Mouse (Mus musculus) MEL (cell line): ENCODE data around the gene Osbpl3. TPM values are rescaled to one million over a fixed set of nuclear protein-coding genes. Genes with fewer than 3 reads are reported as not detected.
A peak's percentile ranks its signal among the peaks of the same experiment; 100 is the strongest.

Source experiments
- DNase-seq: peaks from one replicate; pipeline ENCODE4 v3.0.0; 2011; ENCODE audit warnings: low read depth, low spot score
- H3K27ac ChIP-seq: 2 replicates; pipeline ENCODE4 v1.5.1; 2012; ENCODE audit warnings: low read depth, mild to moderate bottlenecking, control low read depth, low read length, moderate library complexity; ENCODE audit not compliant: control insufficient read depth
- H3K27me3 ChIP-seq, 2 experiments: fragments of 150-350 bp in 1 of 2; sonication (generic) in 1 of 2; 2 replicates each; pipeline ENCODE4 v1.6.1; 2012; ENCODE audit warnings: low read length in 2 of 2, mild to moderate bottlenecking in 2 of 2, improper control_type of control experiment in 1 of 2, moderate library complexity in 1 of 2; ENCODE audit not compliant: insufficient read depth in 2 of 2, control insufficient read depth in 1 of 2
- H3K36me3 ChIP-seq, 2 experiments: 2 replicates each; pipeline ENCODE4 v1.6.1; 2012 to 2014; ENCODE audit warnings: low read length in 2 of 2, improper control_type of control experiment in 1 of 2, inconsistent platforms in 1 of 2, mild to moderate bottlenecking in 1 of 2; ENCODE audit not compliant: insufficient read depth in 2 of 2, control insufficient read depth in 1 of 2
- H3K4me1 ChIP-seq, 2 experiments: fragments of 150-350 bp in 1 of 2; sonication (generic) in 1 of 2; 2 replicates each; pipeline ENCODE4 v1.6.1; 2012; ENCODE audit warnings: low read length in 2 of 2, improper control_type of control experiment in 1 of 2, mild to moderate bottlenecking in 1 of 2; ENCODE audit not compliant: insufficient read depth in 2 of 2, control insufficient read depth in 1 of 2
- H3K4me3 ChIP-seq, 2 experiments: fragments of 150-350 bp in 1 of 2; sonication (generic) in 1 of 2; 2 replicates each; pipeline ENCODE4 v1.5.1; 2012; ENCODE audit warnings: low read depth in 2 of 2, low read length in 2 of 2, mild to moderate bottlenecking in 2 of 2, moderate library complexity in 2 of 2, control low read depth in 1 of 2, improper control_type of control experiment in 1 of 2; ENCODE audit not compliant: control insufficient read depth in 1 of 2, insufficient read depth in 1 of 2
- H3K79me2 ChIP-seq: 2 replicates; pipeline ENCODE4 v1.6.1; 2012; ENCODE audit warnings: mild to moderate bottlenecking, low read length, moderate library complexity; ENCODE audit not compliant: control insufficient read depth, poor library complexity, insufficient read depth
- H3K9ac ChIP-seq: 2 replicates; pipeline ENCODE4 v1.6.1; 2012; ENCODE audit warnings: low read depth, mild to moderate bottlenecking, control low read depth, low read length, moderate library complexity; ENCODE audit not compliant: control insufficient read depth, poor library complexity, severe bottlenecking
- H3K9me3 ChIP-seq: fragments of 150-350 bp; sonication (generic); replicated peaks from 2 replicates; pipeline ENCODE4 v1.6.1; 2012; ENCODE audit warnings: mild to moderate bottlenecking, low read length, improper control_type of control experiment, moderate library complexity; ENCODE audit not compliant: insufficient read depth
- CHD1 ChIP-seq: IDR thresholded peaks from 2 replicates; pipeline ENCODE4 v1.6.1; 2012; ENCODE audit warnings: low read depth, mild to moderate bottlenecking, inconsistent platforms, low read length, improper control_type of control experiment
- CHD2 ChIP-seq: IDR thresholded peaks from 2 replicates; pipeline ENCODE4 v1.6.1; 2011; ENCODE audit warnings: low read length, improper control_type of control experiment
- CTCF ChIP-seq, 3 experiments: IDR thresholded peaks in 2 of 3; conservative IDR thresholded peaks in 1 of 3; 2 replicates each; pipeline ENCODE4 v1.5.1; 2011 to 2012; ENCODE audit warnings: low read length in 3 of 3, low read depth in 2 of 3, mild to moderate bottlenecking in 2 of 3, improper control_type of control experiment in 1 of 3, inconsistent platforms in 1 of 3, mixed read lengths in 1 of 3, moderate library complexity in 1 of 3; ENCODE audit not compliant: control insufficient read depth in 1 of 3, insufficient read depth in 1 of 3, poor library complexity in 1 of 3, severe bottlenecking in 1 of 3
- E2F4 ChIP-seq: IDR thresholded peaks from 2 replicates; pipeline ENCODE4 v1.6.1; 2011; ENCODE audit warnings: low read depth, low read length, improper control_type of control experiment, borderline replicate concordance
- ETS1 ChIP-seq: IDR thresholded peaks from 2 replicates; pipeline ENCODE4 v1.6.1; 2012; ENCODE audit warnings: low read depth, mild to moderate bottlenecking, inconsistent platforms, low read length, improper control_type of control experiment, moderate library complexity
- GABPA ChIP-seq: IDR thresholded peaks from 2 replicates; pipeline ENCODE4 v1.6.1; 2012; ENCODE audit warnings: low read depth, mild to moderate bottlenecking, inconsistent platforms, low read length, improper control_type of control experiment, moderate library complexity
- GATA1 ChIP-seq: IDR thresholded peaks from 2 replicates; pipeline ENCODE4 v1.6.1; 2011; ENCODE audit warnings: low read depth, low read length, improper control_type of control experiment
- JUND ChIP-seq: IDR thresholded peaks from 2 replicates; pipeline ENCODE4 v1.6.1; 2011; ENCODE audit warnings: low read depth, mild to moderate bottlenecking, improper control_type of control experiment, low read length
- KAT2A ChIP-seq: conservative IDR thresholded peaks from 2 replicates; pipeline ENCODE4 v1.6.1; 2012; ENCODE audit warnings: low read depth, low read length, improper control_type of control experiment, inconsistent platforms
- MAFK ChIP-seq: IDR thresholded peaks from 2 replicates; pipeline ENCODE4 v1.6.1; 2011; ENCODE audit warnings: low read depth, mild to moderate bottlenecking, low read length, improper control_type of control experiment, borderline replicate concordance
- MAX ChIP-seq: IDR thresholded peaks from 2 replicates; pipeline ENCODE4 v1.6.1; 2011; ENCODE audit warnings: low read length, improper control_type of control experiment
- MAZ ChIP-seq: IDR thresholded peaks from 2 replicates; pipeline ENCODE4 v1.6.1; 2012; ENCODE audit warnings: low read depth, mild to moderate bottlenecking, inconsistent platforms, low read length, improper control_type of control experiment
- MEF2A ChIP-seq: IDR thresholded peaks from 2 replicates; pipeline ENCODE4 v1.6.1; 2014; ENCODE audit warnings: low read depth, mild to moderate bottlenecking, inconsistent platforms, low read length, improper control_type of control experiment; ENCODE audit not compliant: poor library complexity, insufficient replicate concordance, severe bottlenecking; ENCODE audit errors: extremely low read depth
- MXI1 ChIP-seq: IDR thresholded peaks from 2 replicates; pipeline ENCODE4 v1.6.1; 2011; ENCODE audit warnings: mild to moderate bottlenecking, low read depth, low read length, improper control_type of control experiment
- MYB ChIP-seq: IDR thresholded peaks from 2 replicates; pipeline ENCODE4 v1.6.1; 2011; ENCODE audit warnings: mild to moderate bottlenecking, low read depth, low read length, improper control_type of control experiment
- MYC ChIP-seq: IDR thresholded peaks from 2 replicates; pipeline ENCODE4 v1.6.1; 2011; ENCODE audit warnings: low read depth, mild to moderate bottlenecking, low read length, improper control_type of control experiment, moderate library complexity
- NELFE ChIP-seq: IDR thresholded peaks from 2 replicates; pipeline ENCODE4 v1.6.1; 2011; ENCODE audit warnings: low read depth, low read length, improper control_type of control experiment
- NRF1 ChIP-seq: IDR thresholded peaks from 2 replicates; pipeline ENCODE4 v1.6.1; 2014; ENCODE audit warnings: low read depth, mild to moderate bottlenecking, inconsistent platforms, low read length, improper control_type of control experiment, moderate library complexity; ENCODE audit not compliant: poor library complexity, insufficient read depth, severe bottlenecking
- POLR2A ChIP-seq, 2 experiments: IDR thresholded peaks; 2 replicates each; pipeline ENCODE4 v1.6.1; 2011 to 2012; ENCODE audit warnings: low read length in 2 of 2, mild to moderate bottlenecking in 2 of 2, control low read depth in 1 of 2, improper control_type of control experiment in 1 of 2, low read depth in 1 of 2, moderate library complexity in 1 of 2; ENCODE audit not compliant: control insufficient read depth in 1 of 2, insufficient read depth in 1 of 2, poor library complexity in 1 of 2
- POLR2AphosphoS2 ChIP-seq: IDR thresholded peaks from 2 replicates; pipeline ENCODE4 v1.6.1; 2011; ENCODE audit warnings: low read length, improper control_type of control experiment
- POLR2AphosphoS5 ChIP-seq: IDR thresholded peaks from 2 replicates; pipeline ENCODE4 v1.6.1; 2012; ENCODE audit warnings: low read depth, borderline replicate concordance, mild to moderate bottlenecking, inconsistent platforms, low read length, moderate library complexity, mixed read lengths
- RCOR1 ChIP-seq: IDR thresholded peaks from 2 replicates; pipeline ENCODE4 v1.6.1; 2012; ENCODE audit warnings: low read depth, mild to moderate bottlenecking, inconsistent platforms, low read length, improper control_type of control experiment
- SIN3A ChIP-seq: IDR thresholded peaks from 2 replicates; pipeline ENCODE4 v1.6.1; 2012; ENCODE audit warnings: low read length, improper control_type of control experiment, inconsistent platforms
- SMC3 ChIP-seq: IDR thresholded peaks from 2 replicates; pipeline ENCODE4 v1.6.1; 2011; ENCODE audit warnings: low read depth, low read length, improper control_type of control experiment
- TAL1 ChIP-seq: IDR thresholded peaks from 2 replicates; pipeline ENCODE4 v1.6.1; 2012; ENCODE audit warnings: mild to moderate bottlenecking, inconsistent platforms, low read length, moderate library complexity, mixed read lengths
- TBP ChIP-seq: IDR thresholded peaks from 2 replicates; pipeline ENCODE4 v1.8.0; 2011; ENCODE audit warnings: low read depth, low read length, improper control_type of control experiment
- TCF12 ChIP-seq: IDR thresholded peaks from 2 replicates; pipeline ENCODE4 v1.6.1; 2014; ENCODE audit warnings: low read depth, mild to moderate bottlenecking, inconsistent platforms, low read length, improper control_type of control experiment, moderate library complexity
- UBTF ChIP-seq: IDR thresholded peaks from 2 replicates; pipeline ENCODE4 v1.6.1; 2012; ENCODE audit warnings: low read depth, mild to moderate bottlenecking, inconsistent platforms, low read length, improper control_type of control experiment, moderate library complexity, borderline replicate concordance; ENCODE audit not compliant: insufficient read depth
- USF1 ChIP-seq: IDR thresholded peaks from 2 replicates; pipeline ENCODE4 v1.6.1; 2014; ENCODE audit warnings: low read depth, mild to moderate bottlenecking, inconsistent platforms, low read length, improper control_type of control experiment, moderate library complexity
- USF2 ChIP-seq, 2 experiments: IDR thresholded peaks; 2 replicates each; pipeline ENCODE4 v1.6.1; 2011 to 2012; ENCODE audit warnings: improper control_type of control experiment in 2 of 2, low read length in 2 of 2, borderline replicate concordance in 1 of 2, inconsistent platforms in 1 of 2, low read depth in 1 of 2, mild to moderate bottlenecking in 1 of 2; ENCODE audit not compliant: insufficient read depth in 1 of 2
- ZC3H11A ChIP-seq: IDR thresholded peaks from 2 replicates; pipeline ENCODE4 v1.6.1; 2012; ENCODE audit warnings: low read depth, mild to moderate bottlenecking, inconsistent platforms, low read length, improper control_type of control experiment
- ZKSCAN1 ChIP-seq: IDR thresholded peaks from 2 replicates; pipeline ENCODE4 v1.6.1; 2012; ENCODE audit warnings: low read depth, mild to moderate bottlenecking, inconsistent platforms, low read length, improper control_type of control experiment, moderate library complexity
- ZMIZ1 ChIP-seq: IDR thresholded peaks from 2 replicates; pipeline ENCODE4 v1.6.1; 2012; ENCODE audit warnings: low read depth, mild to moderate bottlenecking, inconsistent platforms, low read length, improper control_type of control experiment, moderate library complexity
- ZNF384 ChIP-seq: IDR thresholded peaks from 2 replicates; pipeline ENCODE4 v1.6.1; 2012; ENCODE audit warnings: low read depth, mild to moderate bottlenecking, inconsistent platforms, low read length, improper control_type of control experiment
- polyA plus RNA-seq, 2 experiments: library from polyadenylated mRNA; stranded (reverse) in 1 of 2; unstranded in 1 of 2; fragments of >175 nt in 1 of 2; fragments of >200 nt in 1 of 2; gene quantifications; 2 replicates each; pipeline versions ENCODE4 v1.2.1 to v1.2.4; 2012; ENCODE audit warnings: low replicate concordance in 2 of 2, low read depth in 1 of 2; ENCODE audit not compliant: insufficient read length in 2 of 2, insufficient read depth in 1 of 2, missing spikeins in 1 of 2
- total RNA-seq: library from RNA; depleted of rRNA; stranded (reverse); fragments of 300-350 nt; gene quantifications from 2 replicates; pipeline ENCODE4 v1.2.3, GENCODE M21; 2012

Gene Osbpl3
- total and polyA plus RNA-seq, 3 experiments: 4.9 to 5.6 TPM; not detected in 1

GRCm38 (mm10) chr6:50377742-50378720, 78.0 kb downstream of the Osbpl3 start:
- Histone ChIP-seq H3K4me3 (peak overlapping the region in 1 of 2 experiments; percentile 39; a peak in 2 of 4 replicates), H3K4me1 (peaks cover 16 to 17% of the 10 kb centered on the region in 2 experiments), H3K79me2 (no peaks in the 10 kb centered on the region), H3K9me3 (no peaks in the 10 kb centered on the region), H3K36me3 (peaks cover 0 to 16% of the 10 kb centered on the region in 2 experiments; a peak in 2 of 4 replicates), H3K27me3 (no peaks in the 10 kb centered on the region), H3K9ac (peak overlapping the region; percentile 61), H3K27ac (peak overlapping the region; percentile 89)
- DNase-seq: peak; percentile 89
- TF ChIP-seq CHD2 (no peak), MXI1 (peak; percentile 60; the same call in 1 of the 2 replicates), POLR2AphosphoS2 (peak; percentile 25; the same call in 1 of the 2 replicates), MAX (peak; percentile 53; the same call in 1 of the 2 replicates), ZNF384 (no peak), POLR2AphosphoS5 (no peak), ETS1 (peak; percentile 82), NELFE (no peak), CTCF (IDR thresholded peaks at IDR 0.05 in 2 of 3, conservative IDR thresholded peaks at IDR 0.05 in 1 of 3; ENCODE audit: control insufficient read depth in 1 of 3, insufficient read depth in 1 of 3, low read depth in 2 of 3, low read length in 3 of 3, poor library complexity in 1 of 3, severe bottlenecking in 1 of 3) (no peak), USF1 (no peak; the same call in 1 of the 2 replicates), JUND (no peak), GATA1 (peak; percentile 74), TBP (0 out of 2 replicates have a peak, but pooled peaks have one; percentile 39), ZKSCAN1 (no peak), TAL1 (peak; percentile 61), USF2 (IDR thresholded peaks at IDR 0.05; ENCODE audit: borderline replicate concordance in 1 of 2, insufficient read depth in 1 of 2, low read depth in 1 of 2, low read length in 2 of 2) (no peak), MYB (no peak), MAZ (no peak), SMC3 (no peak), NRF1 (peak; percentile 81), RCOR1 (no peak), MAFK (no peak), MYC (0 out of 2 replicates have a peak, but pooled peaks have one; percentile 32), POLR2A (IDR thresholded peaks at IDR 0.05; ENCODE audit: control insufficient read depth in 1 of 2, insufficient read depth in 1 of 2, low read depth in 1 of 2, low read length in 2 of 2, poor library complexity in 1 of 2) (peak in 1 of 2 experiments; percentile 34; a peak in 2 of 4 replicates), MEF2A (no peak), E2F4 (no peak), ZMIZ1 (no peak), CHD1 (no peak), UBTF (no peak), KAT2A (no peak), ZC3H11A (no peak), SIN3A (peak; percentile 47; the same call in 1 of the 2 replicates), GABPA (no peak), TCF12 (peak; percentile 81)
